Mouse (Mus musculus) heart, embryonic 11.5 days (tissue): ENCODE results near the gene Abhd13. TPM values are rescaled to one million over a fixed set of nuclear protein-coding genes. Genes with fewer than 3 reads are reported as not detected.

ENCODE experiments used
- ATAC-seq: fragments of 200-750 bp; cut with Nextera tagmentation; replicated peaks from 2 replicates; pipeline ENCODE4 v1.8.0; 2017; ENCODE audit warnings: moderate library complexity; ENCODE audit not compliant: insufficient number of reproducible peaks, low FRiP score, low TSS enrichment
- H3K27ac ChIP-seq: fragments of 300-500 bp; sonication (generic); 2 replicates; pipeline ENCODE4 v1.5.1; 2014; ENCODE audit warnings: mild to moderate bottlenecking, low read depth, low read length
- H3K27me3 ChIP-seq: fragments of 300-500 bp; sonication (generic); 2 replicates; pipeline ENCODE4 v1.6.1; 2014; ENCODE audit warnings: mild to moderate bottlenecking, low read length, mixed read lengths; ENCODE audit not compliant: control insufficient read depth, insufficient read depth
- H3K36me3 ChIP-seq: fragments of 300-500 bp; sonication (generic); 2 replicates; pipeline ENCODE4 v1.6.1; 2014; ENCODE audit warnings: mild to moderate bottlenecking, low read length, moderate library complexity, mixed read lengths; ENCODE audit not compliant: control insufficient read depth, insufficient read depth
- H3K4me1 ChIP-seq: fragments of 300-500 bp; sonication (generic); 2 replicates; pipeline ENCODE4 v1.6.1; 2014; ENCODE audit warnings: low read length; ENCODE audit not compliant: control insufficient read depth, insufficient read depth
- H3K4me2 ChIP-seq: fragments of 300-500 bp; sonication (generic); 2 replicates; pipeline ENCODE4 v1.6.1; 2014; ENCODE audit warnings: mild to moderate bottlenecking, moderate library complexity
- H3K4me3 ChIP-seq: fragments of 300-500 bp; sonication (generic); 2 replicates; pipeline ENCODE4 v1.5.1; 2014; ENCODE audit warnings: low read depth, low read length
- H3K9ac ChIP-seq: fragments of 300-500 bp; sonication (generic); 2 replicates; pipeline ENCODE4 v1.6.1; 2014; ENCODE audit warnings: mild to moderate bottlenecking, low read depth, low read length, moderate library complexity
- H3K9me3 ChIP-seq: fragments of 300-500 bp; sonication (generic); replicated peaks from 2 replicates; pipeline ENCODE4 v1.6.1; 2016; ENCODE audit warnings: low read length; ENCODE audit not compliant: control insufficient read depth
- WGBS: fragments of 180-500 bp; shearing (Covaris S2); extraction: QIAGEN DNeasy Blood & Tissue Kit; methylation state at CpG from one replicate; pipeline ENCODE4 v1.1.7; 2014; ENCODE audit not compliant: insufficient replicate concordance; 5-methylcytosine and 5-hydroxymethylcytosine counted together
- polyA plus RNA-seq: library from polyadenylated mRNA; unstranded; fragments of >200 nt; fragmentation: Nextera tagmentation; extraction: Ambion mirVana; gene quantifications from 2 replicates; pipeline ENCODE4 v1.2.1, GENCODE M21; 2014

Abhd13 gene
- polyA plus RNA-seq, 1 experiment from 2014 or later = 13.9 TPM

DNA sequence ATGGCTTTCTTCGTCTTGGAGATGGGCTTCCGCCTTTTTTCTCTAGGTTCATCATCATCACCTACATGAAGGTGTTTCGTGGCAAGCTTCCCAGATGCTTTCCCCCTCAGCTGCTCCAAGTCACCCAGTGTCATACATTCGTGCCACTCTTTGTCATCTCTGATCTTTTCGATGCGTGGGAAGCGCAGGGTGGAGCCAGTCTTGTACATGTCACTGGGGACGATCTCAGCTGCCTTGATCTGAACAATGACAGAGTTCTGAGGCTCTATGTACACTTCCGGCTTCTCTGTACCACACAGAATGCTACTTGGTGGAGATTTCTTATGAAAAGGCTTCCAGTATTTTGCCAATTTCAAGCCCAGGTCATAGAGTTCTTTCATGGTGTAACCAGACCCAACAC is 5.6 kb upstream of the Abhd13 start:
- Histone ChIP-seq H3K9ac (no peak overlapping the region), H3K4me3 (no peak overlapping the region), H3K9me3 (no peaks in the 10 kb centered on the region), H3K4me2 (no peak overlapping the region), H3K36me3 (peaks cover 6% of the 10 kb centered on the region), H3K27ac (no peak overlapping the region), H3K4me1 (peaks cover 7% of the 10 kb centered on the region), H3K27me3 (no peaks in the 10 kb centered on the region)
- no peak for ATAC-seq
- WGBS = 92% methylated on average over 9 of the region's 9 CpGs

DNA sequence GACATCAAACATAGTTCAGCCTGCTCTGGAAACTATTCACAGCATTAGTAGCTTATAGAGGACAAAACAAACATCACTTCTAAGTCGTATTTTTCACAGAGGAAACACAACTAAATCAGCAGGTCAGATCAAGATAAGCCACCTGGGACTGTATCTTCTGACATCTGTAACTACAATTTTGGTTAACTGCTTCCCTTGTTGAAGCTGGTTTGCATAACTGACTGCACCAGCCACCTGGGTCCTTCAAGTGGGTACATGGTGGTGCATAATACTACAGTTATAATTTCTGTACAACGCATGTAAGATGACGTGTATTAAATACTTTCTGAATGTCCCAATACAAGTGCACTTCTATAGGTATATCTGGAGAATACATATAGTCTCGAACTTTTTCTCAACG is 2.2 kb upstream of the Abhd13 start:
- WGBS = 41% methylated on average over 5 of the region's 5 CpGs
- Histone ChIP-seq H3K27ac (no peak overlapping the region), H3K4me3 (peak overlapping the region; percentile 76), H3K9me3 (no peaks in the 10 kb centered on the region), H3K36me3 (peaks cover 6% of the 10 kb centered on the region), H3K27me3 (no peaks in the 10 kb centered on the region), H3K4me1 (peaks cover 22% of the 10 kb centered on the region), H3K4me2 (peak overlapping the region; percentile 82), H3K9ac (0 out of 2 replicates have a peak overlapping the region, but pooled peaks have one; percentile 82)
- no peak for ATAC-seq

DNA sequence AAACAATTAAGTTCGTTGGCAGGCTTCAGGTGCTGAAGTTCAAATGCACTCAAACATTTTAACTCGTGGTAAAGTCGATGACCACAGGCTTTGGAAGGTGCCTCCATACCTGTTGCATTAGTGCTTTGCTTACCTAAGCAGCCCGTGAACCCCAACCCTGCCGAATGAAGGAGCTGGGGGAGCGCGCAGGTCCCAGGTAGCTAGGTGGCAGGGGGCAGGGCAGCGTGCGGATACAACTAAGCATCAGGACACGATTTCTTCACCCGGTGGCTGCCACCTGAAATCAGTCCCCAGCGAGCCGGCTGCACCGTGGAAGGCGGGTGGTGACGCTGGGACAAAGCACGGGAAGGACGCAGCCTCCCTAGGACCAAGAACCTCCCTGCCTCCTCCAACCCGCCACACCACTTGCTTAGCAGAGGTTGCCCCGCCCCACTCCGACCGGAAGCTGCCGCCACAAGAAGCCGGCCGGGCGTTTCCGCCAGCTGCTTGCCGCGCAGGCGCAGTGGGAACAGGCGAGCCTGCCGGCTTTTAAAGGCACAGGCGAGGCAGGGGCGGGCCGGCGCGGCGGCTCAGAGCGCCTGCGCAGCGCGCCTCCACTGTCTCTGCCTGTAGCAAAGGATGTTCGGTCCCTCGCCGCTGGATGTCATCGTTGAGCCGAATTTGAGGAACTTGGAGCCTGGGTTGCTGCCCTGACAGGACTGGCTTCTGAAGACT is 1.5 kb upstream of the Abhd13 start:
- no peak overlapping the region for H3K27ac ChIP-seq

DNA sequence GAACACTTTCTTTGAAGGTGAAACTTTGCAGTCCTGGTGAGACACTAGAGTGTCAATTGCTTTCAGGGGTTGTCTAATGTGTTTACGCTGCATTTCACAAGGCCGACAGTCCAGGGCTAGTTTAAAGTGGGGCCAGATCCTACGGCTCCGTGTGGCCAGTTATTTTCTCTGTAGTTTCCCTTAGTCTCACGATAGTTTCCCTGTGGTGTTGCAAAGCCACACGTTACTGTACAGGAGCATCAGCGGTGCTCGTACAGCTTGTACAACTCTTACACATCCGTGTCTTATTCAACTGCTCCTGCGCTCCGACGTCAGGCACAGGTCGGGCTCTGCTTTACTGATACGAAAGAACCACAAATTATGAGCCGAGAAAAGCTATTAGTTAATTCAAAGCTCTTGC is 491 bp upstream of the Abhd13 start:
- Histone ChIP-seq H3K36me3 (peaks cover 4% of the 10 kb centered on the region), H3K4me2 (peak overlapping the region; percentile 92), H3K9me3 (no peaks in the 10 kb centered on the region), H3K27ac (peak overlapping the region; percentile 83; the same call in 1 of the 2 replicates), H3K9ac (peak overlapping the region; percentile 96), H3K4me1 (peaks cover 22% of the 10 kb centered on the region), H3K4me3 (peak overlapping the region; percentile 82), H3K27me3 (no peaks in the 10 kb centered on the region)
- WGBS = 35% methylated on average over 15 of the region's 15 CpGs
- no peak for ATAC-seq

More for the DNA sequence above, 1.5 kb upstream of the Abhd13 start:
- H3K4me2 ChIP-seq = peak overlapping the region; percentile 82
- peak; percentile 94 for ATAC-seq
- no peaks in the 10 kb centered on the region for H3K9me3 ChIP-seq
- H3K4me1 ChIP-seq = peaks cover 22% of the 10 kb centered on the region
- peak overlapping the region; percentile 76 for H3K4me3 ChIP-seq
- peak overlapping the region; percentile 82 for H3K9ac ChIP-seq
- WGBS = under 1% methylated on average over 47 of the region's 47 CpGs
- no peaks in the 10 kb centered on the region for H3K27me3 ChIP-seq
- H3K36me3 ChIP-seq = peaks cover 6% of the 10 kb centered on the region

DNA sequence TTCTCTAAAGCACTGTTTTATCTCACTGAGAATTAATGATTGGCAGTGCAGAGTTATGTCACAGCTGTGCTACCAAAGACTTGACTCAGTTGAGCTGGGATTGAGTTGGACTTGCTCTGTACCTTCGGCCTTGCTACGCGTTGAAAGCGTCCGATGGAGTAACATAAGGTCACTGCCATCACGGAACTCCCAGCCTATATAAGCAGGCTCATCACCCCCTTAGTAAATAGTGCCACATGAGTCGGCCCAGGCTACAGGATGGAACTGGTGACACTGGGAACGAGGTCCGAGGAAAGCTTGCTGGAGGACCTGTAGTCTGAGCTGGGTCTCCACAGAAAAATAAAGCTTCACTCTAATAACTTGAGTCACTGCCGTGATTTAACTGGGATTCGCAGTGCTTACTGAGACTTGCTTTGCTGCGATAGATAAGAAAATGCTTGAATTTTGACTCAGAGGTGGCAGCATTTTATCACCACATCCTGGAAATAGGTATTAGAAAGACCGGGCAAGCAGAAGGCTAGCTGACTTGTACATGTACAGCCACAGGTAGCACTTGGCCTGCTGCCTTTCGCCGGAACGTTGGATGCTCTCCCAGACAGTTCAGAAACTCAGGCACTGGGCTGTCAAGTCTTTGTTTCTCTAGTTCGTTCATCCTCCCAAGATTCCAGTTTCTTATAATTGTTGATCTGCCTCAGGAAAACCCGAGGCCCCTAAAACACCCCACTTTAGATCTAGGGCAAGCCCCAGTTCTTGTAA is 1.1 kb downstream of the Abhd13 start:
- Histone ChIP-seq H3K36me3 (no peaks in the 10 kb centered on the region), H3K9ac (peak overlapping the region; percentile 96), H3K27me3 (no peaks in the 10 kb centered on the region), H3K4me3 (peak overlapping the region; percentile 82), H3K9me3 (no peaks in the 10 kb centered on the region), H3K4me2 (peak overlapping the region; percentile 92), H3K27ac (no peak overlapping the region), H3K4me1 (peaks cover 22% of the 10 kb centered on the region)
- ATAC-seq = no peak
- 42% methylated on average over 18 of the region's 18 CpGs for WGBS

DNA sequence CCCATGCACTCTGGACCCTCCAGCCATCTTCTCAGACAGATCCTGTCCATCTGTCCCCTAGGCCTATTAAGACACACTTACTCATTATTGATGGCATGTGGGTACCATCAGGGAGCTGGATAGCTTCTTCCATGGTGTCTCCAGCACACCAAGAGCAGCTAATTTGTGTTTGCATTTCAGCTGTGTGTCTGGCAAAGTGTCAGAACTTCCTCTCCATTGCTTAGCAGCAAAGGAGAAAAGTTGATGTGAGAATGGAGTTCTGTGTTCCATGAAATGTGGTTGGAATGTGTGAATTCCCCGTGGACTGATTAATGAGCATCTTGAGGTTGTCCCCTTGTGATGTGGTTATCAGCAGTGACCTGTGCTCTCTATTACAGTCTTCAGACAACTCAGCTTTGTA is 2.2 kb downstream of the Abhd13 start:
- Histone ChIP-seq H3K9me3 (no peaks in the 10 kb centered on the region), H3K27ac (no peak overlapping the region), H3K4me1 (peaks cover 22% of the 10 kb centered on the region), H3K4me2 (no peak overlapping the region), H3K4me3 (no peak overlapping the region), H3K36me3 (no peaks in the 10 kb centered on the region), H3K9ac (no peak overlapping the region), H3K27me3 (no peaks in the 10 kb centered on the region)
- ATAC-seq = no peak
- WGBS = 67% methylated on average over 1 of the region's 1 CpGs

DNA sequence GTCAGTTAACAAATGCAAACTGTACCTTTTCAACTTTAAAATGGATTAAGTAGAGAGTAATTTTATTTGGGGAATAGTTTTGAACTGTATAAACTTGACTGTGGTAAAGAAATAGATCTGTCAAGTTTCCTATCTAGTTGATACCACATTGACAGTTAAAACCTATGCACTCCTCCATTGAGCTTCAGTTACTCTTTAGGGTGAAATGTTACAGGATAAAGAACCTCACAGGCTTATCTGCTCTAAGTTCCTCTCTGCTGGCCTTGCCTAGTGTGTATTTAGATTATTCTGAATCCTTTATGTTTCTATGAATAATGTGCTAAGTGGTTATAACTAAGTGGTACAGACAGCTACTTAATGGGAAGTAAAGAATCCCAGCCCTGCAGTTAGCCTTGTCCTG is 2.7 kb downstream of the Abhd13 start:
- no peak overlapping the region for H3K4me2 ChIP-seq
- no peak overlapping the region for H3K4me3 ChIP-seq
- H3K9me3 ChIP-seq = no peaks in the 10 kb centered on the region
- ATAC-seq = no peak
- H3K4me1 ChIP-seq = peaks cover 19% of the 10 kb centered on the region
- H3K27ac ChIP-seq = no peak overlapping the region
- H3K9ac ChIP-seq = no peak overlapping the region
- H3K36me3 ChIP-seq = no peaks in the 10 kb centered on the region
- no peaks in the 10 kb centered on the region for H3K27me3 ChIP-seq

DNA sequence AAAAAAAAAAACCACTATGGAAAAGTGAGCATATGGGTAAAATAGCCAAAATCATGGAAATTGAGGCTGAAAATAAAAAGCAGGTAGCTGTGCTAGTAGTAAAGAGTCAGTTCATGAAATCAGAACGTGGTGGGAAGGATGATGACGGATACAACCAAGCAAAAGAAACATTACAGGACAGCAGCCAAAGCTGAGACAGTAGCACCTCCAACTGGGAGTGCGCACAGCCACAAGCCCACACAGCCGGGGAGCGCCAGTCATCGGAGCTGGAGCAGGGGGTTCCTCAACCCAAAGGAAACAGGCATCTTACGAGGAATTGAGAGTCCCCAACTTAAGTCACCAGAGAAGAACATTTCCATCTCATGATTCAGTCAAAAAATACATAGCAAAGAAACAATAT is 26.6 kb downstream of the Abhd13 start:
- no peaks in the 10 kb centered on the region for H3K4me1 ChIP-seq
- H3K27me3 ChIP-seq = peaks cover 8% of the 10 kb centered on the region; the same call in 1 of the 2 replicates
- no peak overlapping the region for H3K4me3 ChIP-seq
- no peak overlapping the region for H3K9ac ChIP-seq
- WGBS = 69% methylated on average over 7 of the region's 7 CpGs
- no peak overlapping the region for H3K4me2 ChIP-seq
- no peak overlapping the region for H3K27ac ChIP-seq
- no peaks in the 10 kb centered on the region for H3K36me3 ChIP-seq
- no peaks in the 10 kb centered on the region for H3K9me3 ChIP-seq
- no peak for ATAC-seq
